Mouse (Mus musculus) stomach, embryonic 14.5 days (tissue): ENCODE measurements around the gene Ush2a. TPM values are rescaled to one million over a fixed set of nuclear protein-coding genes. Genes with fewer than 3 reads are reported as not detected.

Experiments
- ATAC-seq: fragments of 200-750 bp; cut with Nextera tagmentation; 2 replicates; pipeline ENCODE4 v1.8.0; 2017; ENCODE audit warnings: low read depth, moderate TSS enrichment; ENCODE audit not compliant: insufficient number of reproducible peaks, insufficient read depth, low FRiP score
- H3K27ac ChIP-seq: fragments of 300-500 bp; sonication (generic); 2 replicates; pipeline ENCODE4 v1.5.1; 2014; ENCODE audit warnings: mild to moderate bottlenecking, low read length, moderate library complexity, mixed read lengths
- H3K27me3 ChIP-seq: fragments of 300-500 bp; sonication (generic); 2 replicates; pipeline ENCODE4 v1.6.1; 2014; ENCODE audit warnings: low read length, control low read depth, mixed read lengths; ENCODE audit not compliant: control insufficient read depth, insufficient read depth
- H3K36me3 ChIP-seq: fragments of 300-500 bp; sonication (generic); 2 replicates; pipeline ENCODE4 v1.6.1; 2014; ENCODE audit warnings: mild to moderate bottlenecking, control low read depth, low read length, moderate library complexity, mixed read lengths; ENCODE audit not compliant: control insufficient read depth, insufficient read depth
- H3K4me1 ChIP-seq: fragments of 300-500 bp; sonication (generic); 2 replicates; pipeline ENCODE4 v1.6.1; 2014; ENCODE audit warnings: low read length, control low read depth, mixed read lengths; ENCODE audit not compliant: control insufficient read depth, insufficient read depth
- H3K4me2 ChIP-seq: fragments of 300-500 bp; sonication (generic); replicated peaks from 2 replicates; pipeline ENCODE4 v1.6.1; 2014; ENCODE audit warnings: low read depth, low read length, control low read depth
- H3K4me3 ChIP-seq: fragments of 300-500 bp; sonication (generic); 2 replicates; pipeline ENCODE4 v1.5.1; 2014; ENCODE audit warnings: low read depth, low read length, control low read depth
- H3K9ac ChIP-seq: fragments of 300-500 bp; sonication (generic); replicated peaks from 2 replicates; pipeline ENCODE4 v1.6.1; 2014; ENCODE audit warnings: low read depth, mild to moderate bottlenecking, control low read depth, low read length, moderate library complexity, mixed read lengths
- H3K9me3 ChIP-seq: fragments of 300-500 bp; sonication (generic); 2 replicates; pipeline ENCODE4 v1.6.1; 2016; ENCODE audit warnings: low read depth, low read length, control low read depth; ENCODE audit not compliant: control insufficient read depth
- whole genome bisulfite sequencing: fragments of 180-500 bp; shearing (Covaris S2); extraction: QIAGEN DNeasy Blood & Tissue Kit; methylation state at CpG from one replicate; pipeline ENCODE4 v1.1.7; 2014; 5-methylcytosine and 5-hydroxymethylcytosine counted together
- polyA plus RNA-seq: library from polyadenylated mRNA; unstranded; fragments of >200 nt; fragmentation: Nextera tagmentation; extraction: Ambion mirVana; gene quantifications from 2 replicates; pipeline ENCODE4 v1.2.1, GENCODE M21; 2014

Ush2a gene
- polyA plus RNA-seq, 1 experiment from 2014 or later = not detected

- no peak for ATAC-seq
- H3K36me3 ChIP-seq = no peaks in the 10 kb centered on the region
Observed at GRCm38 (mm10) chr1:188639666-188640065, 377.8 kb downstream of the Ush2a start.

GRCm38 (mm10) chr1:188643156-188643555 is 381.3 kb downstream of the Ush2a start:
- WGBS = 71% methylated on average over 3 of the region's 3 CpGs
- no peak overlapping the region for H3K27ac ChIP-seq

More at GRCm38 (mm10) chr1:188639666-188640065, 377.8 kb downstream of the Ush2a start:
- Histone ChIP-seq H3K27me3 (no peaks in the 10 kb centered on the region), H3K27ac (no peak overlapping the region), H3K4me1 (no peaks in the 10 kb centered on the region), H3K9me3 (no peaks in the 10 kb centered on the region), H3K4me2 (no peak overlapping the region), H3K9ac (no peak overlapping the region), H3K4me3 (no peak overlapping the region)

GRCm38 (mm10) chr1:188653001-188653400 is 391.2 kb downstream of the Ush2a start:
- no peak overlapping the region for H3K4me2 ChIP-seq
- no peaks in the 10 kb centered on the region for H3K36me3 ChIP-seq
- 83% methylated on average over 3 of the region's 3 CpGs for WGBS
- no peaks in the 10 kb centered on the region for H3K9me3 ChIP-seq
- H3K4me1 ChIP-seq = no peaks in the 10 kb centered on the region
- H3K9ac ChIP-seq = no peak overlapping the region
- H3K27me3 ChIP-seq = no peaks in the 10 kb centered on the region
- ATAC-seq = no peak
- no peak overlapping the region for H3K4me3 ChIP-seq
- H3K27ac ChIP-seq = no peak overlapping the region

More at GRCm38 (mm10) chr1:188643156-188643555, 381.3 kb downstream of the Ush2a start:
- Histone ChIP-seq H3K4me2 (no peak overlapping the region), H3K27me3 (no peaks in the 10 kb centered on the region), H3K36me3 (no peaks in the 10 kb centered on the region), H3K4me1 (no peaks in the 10 kb centered on the region), H3K4me3 (no peak overlapping the region), H3K9me3 (no peaks in the 10 kb centered on the region), H3K9ac (no peak overlapping the region)
- ATAC-seq = no peak

GRCm38 (mm10) chr1:188656121-188656520 is 394.3 kb downstream of the Ush2a start:
- WGBS = 86% methylated on average over 12 of the region's 12 CpGs
- no peaks in the 10 kb centered on the region for H3K27me3 ChIP-seq
- no peak for ATAC-seq
- no peak overlapping the region for H3K4me3 ChIP-seq
- H3K9me3 ChIP-seq = no peaks in the 10 kb centered on the region
- no peak overlapping the region for H3K27ac ChIP-seq
- H3K4me2 ChIP-seq = no peak overlapping the region
- H3K9ac ChIP-seq = no peak overlapping the region
- H3K4me1 ChIP-seq = 0 out of 2 replicates have a peak, but pooled peaks cover 3% of the 10 kb centered on the region
- H3K36me3 ChIP-seq = no peaks in the 10 kb centered on the region

GRCm38 (mm10) chr1:188659159-188659558 is 397.3 kb downstream of the Ush2a start:
- Histone ChIP-seq H3K4me1 (0 out of 2 replicates have a peak, but pooled peaks cover 3% of the 10 kb centered on the region), H3K27me3 (no peaks in the 10 kb centered on the region), H3K36me3 (no peaks in the 10 kb centered on the region), H3K4me3 (no peak overlapping the region), H3K27ac (no peak overlapping the region), H3K9me3 (no peaks in the 10 kb centered on the region), H3K9ac (no peak overlapping the region), H3K4me2 (no peak overlapping the region)
- no peak for ATAC-seq
- 66% methylated on average over 3 of the region's 3 CpGs for WGBS

GRCm38 (mm10) chr1:188660339-188660738 is 398.5 kb downstream of the Ush2a start:
- H3K27ac ChIP-seq = no peak overlapping the region

GRCm38 (mm10) chr1:188660882-188661281 is 399.1 kb downstream of the Ush2a start:
- Histone ChIP-seq H3K4me2 (peak overlapping the region; percentile 17), H3K36me3 (no peaks in the 10 kb centered on the region), H3K9me3 (no peaks in the 10 kb centered on the region), H3K4me3 (0 out of 2 replicates have a peak overlapping the region, but pooled peaks have one; percentile 11), H3K27ac (no peak overlapping the region), H3K27me3 (no peaks in the 10 kb centered on the region), H3K4me1 (0 out of 2 replicates have a peak, but pooled peaks cover 3% of the 10 kb centered on the region), H3K9ac (no peak overlapping the region)
- 4% methylated on average over 8 of the region's 8 CpGs for WGBS
- no peak for ATAC-seq

More at GRCm38 (mm10) chr1:188660339-188660738, 398.5 kb downstream of the Ush2a start:
- peak; percentile 49; the same call in 1 of the 2 replicates for ATAC-seq
- Histone ChIP-seq H3K9ac (no peak overlapping the region), H3K27me3 (no peaks in the 10 kb centered on the region), H3K9me3 (no peaks in the 10 kb centered on the region), H3K4me2 (peak overlapping the region; percentile 17), H3K4me1 (0 out of 2 replicates have a peak, but pooled peaks cover 3% of the 10 kb centered on the region), H3K36me3 (no peaks in the 10 kb centered on the region), H3K4me3 (0 out of 2 replicates have a peak overlapping the region, but pooled peaks have one; percentile 11)
- 15% methylated on average over 3 of the region's 3 CpGs for WGBS

GRCm38 (mm10) chr1:188667460-188667859 is 405.6 kb downstream of the Ush2a start:
- Histone ChIP-seq H3K36me3 (no peaks in the 10 kb centered on the region), H3K27ac (0 out of 2 replicates have a peak overlapping the region, but pooled peaks have one; percentile 27), H3K4me1 (no peaks in the 10 kb centered on the region), H3K27me3 (no peaks in the 10 kb centered on the region), H3K9me3 (no peaks in the 10 kb centered on the region), H3K4me2 (no peak overlapping the region), H3K9ac (no peak overlapping the region), H3K4me3 (no peak overlapping the region)
- ATAC-seq = no peak
- WGBS = 65% methylated on average over 8 of the region's 8 CpGs

GRCm38 (mm10) chr1:188668513-188668912 is 406.7 kb downstream of the Ush2a start:
- Histone ChIP-seq H3K9ac (no peak overlapping the region), H3K36me3 (no peaks in the 10 kb centered on the region), H3K4me1 (no peaks in the 10 kb centered on the region), H3K27ac (no peak overlapping the region), H3K27me3 (no peaks in the 10 kb centered on the region), H3K9me3 (no peaks in the 10 kb centered on the region), H3K4me3 (no peak overlapping the region), H3K4me2 (no peak overlapping the region)
- WGBS = 67% methylated on average over 12 of the region's 12 CpGs
- ATAC-seq = no peak
